Mouse (Mus musculus) forebrain, embryonic 12.5 days (tissue): ENCODE measurements around the gene D930020B18Rik. TPM values are rescaled to one million over a fixed set of nuclear protein-coding genes. Genes with fewer than 3 reads are reported as not detected.

Experiments
- ATAC-seq: fragments of 200-750 bp; cut with Nextera tagmentation; 2 replicates; pipeline ENCODE4 v1.8.0; 2017; ENCODE audit warnings: moderate TSS enrichment; ENCODE audit not compliant: low FRiP score
- H3K27ac ChIP-seq: fragments of 300-500 bp; sonication (generic); 2 replicates; pipeline ENCODE4 v1.5.1; 2016; ENCODE audit warnings: mild to moderate bottlenecking
- H3K27me3 ChIP-seq: fragments of 300-500 bp; sonication (generic); 2 replicates; pipeline ENCODE4 v1.6.1; 2016; ENCODE audit warnings: mild to moderate bottlenecking
- H3K36me3 ChIP-seq: fragments of 300-500 bp; sonication (generic); replicated peaks from 2 replicates; pipeline ENCODE4 v1.6.1; 2016; ENCODE audit warnings: mild to moderate bottlenecking
- H3K4me1 ChIP-seq: fragments of 300-500 bp; sonication (generic); 2 replicates; pipeline ENCODE4 v1.6.1; 2016
- H3K4me2 ChIP-seq: fragments of 300-500 bp; sonication (generic); 2 replicates; pipeline ENCODE4 v1.6.1; 2016; ENCODE audit warnings: mild to moderate bottlenecking, moderate library complexity
- H3K4me3 ChIP-seq: fragments of 300-500 bp; sonication (generic); replicated peaks from 2 replicates; pipeline ENCODE4 v1.5.1; 2016; ENCODE audit warnings: mild to moderate bottlenecking
- H3K9ac ChIP-seq: fragments of 300-500 bp; sonication (generic); 2 replicates; pipeline ENCODE4 v1.6.1; 2016; ENCODE audit warnings: mild to moderate bottlenecking
- H3K9me3 ChIP-seq: fragments of 300-500 bp; sonication (generic); 2 replicates; pipeline ENCODE4 v1.6.1; 2016
- WGBS: fragments of 180-500 bp; shearing (Covaris S2); methylation state at CpG from one replicate; pipeline ENCODE4 v1.1.7; 2016; 5-methylcytosine and 5-hydroxymethylcytosine counted together
- polyA plus RNA-seq: library from polyadenylated mRNA; unstranded; fragments of >200 nt; fragmentation: Nextera tagmentation; extraction: Ambion mirVana; gene quantifications from 2 replicates; pipeline ENCODE4 v1.2.1, GENCODE M21; 2016

Gene D930020B18Rik
- polyA plus RNA-seq, 1 experiment from 2014 or later: 0.63 TPM

DNA sequence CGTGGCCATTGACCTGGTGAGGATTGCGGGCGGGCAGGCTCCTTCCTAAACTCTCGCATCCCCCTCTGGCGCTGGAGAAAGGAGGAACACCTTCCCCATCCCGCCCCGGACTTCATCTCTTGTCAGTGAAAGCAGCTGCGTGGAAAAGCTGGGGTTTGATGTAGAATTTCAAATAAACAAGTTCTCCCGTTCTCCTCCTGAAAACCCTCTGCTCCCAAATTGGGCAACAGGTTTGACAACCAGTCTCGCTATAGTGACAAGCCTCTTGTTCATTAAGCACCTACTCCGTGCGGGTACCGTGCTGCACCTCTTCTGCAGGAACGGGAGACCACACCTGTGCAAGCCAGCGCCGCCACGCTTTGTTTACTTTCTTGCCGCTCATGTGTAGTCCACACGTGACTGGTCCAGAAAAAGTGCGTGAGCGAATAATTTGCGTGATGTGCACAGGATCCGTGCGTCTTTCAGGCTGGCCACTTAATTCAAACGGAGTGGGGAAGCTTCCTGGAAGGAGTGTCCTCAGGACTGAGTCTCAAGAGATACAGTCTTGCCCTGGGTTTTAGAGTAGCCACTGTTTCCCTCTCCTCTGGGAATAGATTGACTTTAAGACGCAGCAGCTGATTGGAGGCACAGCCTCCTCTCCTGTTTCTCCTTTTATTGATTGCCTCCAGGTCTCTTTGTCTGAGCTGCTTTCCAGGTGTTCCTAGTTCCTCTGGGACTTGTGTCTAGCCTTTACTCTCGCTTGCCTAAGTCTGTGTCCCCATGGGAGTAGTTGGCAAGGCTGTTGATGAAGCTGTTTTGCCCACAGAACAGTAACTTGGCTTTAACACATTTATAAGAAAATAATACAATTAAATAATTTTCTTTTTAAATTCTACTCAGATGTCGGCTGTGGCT, 913 bp downstream of the D930020B18Rik start:
- Histone ChIP-seq H3K4me1 (peaks cover 20% of the 10 kb centered on the region), H3K9me3 (no peaks in the 10 kb centered on the region), H3K9ac (peak overlapping the region; percentile 53), H3K4me2 (peak overlapping the region; percentile 96), H3K27ac (no peak overlapping the region), H3K4me3 (peak overlapping the region; percentile 56), H3K36me3 (no peaks in the 10 kb centered on the region), H3K27me3 (peaks cover 47% of the 10 kb centered on the region)
- WGBS: 4% methylated on average over 28 of the region's 28 CpGs
- peak; percentile 39; the same call in 1 of the 2 replicates for ATAC-seq

DNA sequence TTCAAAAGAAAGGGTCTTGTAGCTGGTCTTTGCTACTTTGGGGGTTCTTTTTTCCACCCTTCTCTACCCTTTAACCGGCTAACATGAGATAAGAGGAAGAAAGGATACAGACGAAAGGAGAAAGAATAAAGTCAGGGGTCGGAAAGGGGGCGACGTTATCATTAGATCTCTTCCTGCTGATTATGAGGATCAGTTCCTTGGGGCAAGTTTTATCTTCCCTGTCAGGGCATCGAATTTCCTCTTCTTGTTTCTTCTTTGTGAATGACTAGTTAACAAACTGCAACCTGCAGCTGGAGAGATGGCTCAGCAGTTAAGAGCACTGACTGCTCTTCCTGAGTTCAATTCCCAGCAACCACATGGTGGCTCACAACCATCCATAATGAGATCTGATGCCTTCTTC, 4.9 kb downstream of the D930020B18Rik start:
- H3K9ac ChIP-seq: no peak overlapping the region
- no peak for ATAC-seq
- H3K27me3 ChIP-seq: peaks cover 31% of the 10 kb centered on the region
- H3K9me3 ChIP-seq: no peaks in the 10 kb centered on the region
- WGBS: 79% methylated on average over 6 of the region's 6 CpGs
- no peak overlapping the region for H3K27ac ChIP-seq
- H3K4me2 ChIP-seq: no peak overlapping the region
- no peak overlapping the region for H3K4me3 ChIP-seq
- peaks cover 14% of the 10 kb centered on the region for H3K4me1 ChIP-seq
- no peaks in the 10 kb centered on the region for H3K36me3 ChIP-seq

DNA sequence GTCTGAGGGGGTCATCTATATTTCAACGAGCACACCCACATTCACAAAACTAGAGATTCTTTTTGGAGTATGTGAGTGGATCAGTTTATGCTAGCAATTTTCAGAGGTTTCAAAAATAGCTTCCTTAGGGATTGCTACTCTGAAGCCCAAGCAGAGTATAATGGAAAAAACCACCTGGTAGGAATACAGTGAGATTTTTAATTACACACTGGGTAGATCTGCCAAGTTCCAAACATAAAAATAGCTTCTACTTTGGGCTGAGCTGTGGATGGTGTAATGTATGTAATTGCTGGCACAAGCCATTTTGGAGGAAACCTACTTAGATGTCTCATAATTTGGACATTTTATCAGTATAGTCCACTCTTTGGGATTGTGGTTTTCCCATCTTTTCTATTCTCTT, 11.7 kb downstream of the D930020B18Rik start:
- no peaks in the 10 kb centered on the region for H3K9me3 ChIP-seq
- H3K27ac ChIP-seq: no peak overlapping the region
- 95% methylated on average over 1 of the region's 1 CpGs for WGBS
- H3K27me3 ChIP-seq: no peaks in the 10 kb centered on the region
- ATAC-seq: no peak
- no peak overlapping the region for H3K9ac ChIP-seq
- H3K36me3 ChIP-seq: no peaks in the 10 kb centered on the region
- H3K4me1 ChIP-seq: no peaks in the 10 kb centered on the region
- H3K4me3 ChIP-seq: no peak overlapping the region
- H3K4me2 ChIP-seq: no peak overlapping the region

DNA sequence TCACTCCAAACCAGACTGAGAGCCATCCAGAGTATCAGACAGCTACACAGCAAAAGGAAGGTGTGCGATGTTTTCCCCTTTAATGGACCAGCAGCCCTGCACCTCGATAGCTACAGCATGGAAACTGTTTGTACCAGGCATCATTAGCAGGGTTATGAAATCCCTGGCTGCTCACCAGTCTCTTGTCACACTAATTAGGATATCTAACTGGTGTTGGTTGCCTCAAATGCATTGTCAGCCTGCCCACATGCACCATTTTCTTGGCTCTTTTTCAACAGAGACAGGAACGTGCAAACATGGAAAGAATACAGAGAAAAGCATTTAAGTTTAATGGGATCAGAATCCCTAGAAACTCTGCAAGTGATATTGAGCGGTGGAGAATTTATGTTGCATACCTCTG, 14.5 kb downstream of the D930020B18Rik start:
- H3K27me3 ChIP-seq: no peaks in the 10 kb centered on the region
- ATAC-seq: no peak
- 85% methylated on average over 4 of the region's 4 CpGs for WGBS

DNA sequence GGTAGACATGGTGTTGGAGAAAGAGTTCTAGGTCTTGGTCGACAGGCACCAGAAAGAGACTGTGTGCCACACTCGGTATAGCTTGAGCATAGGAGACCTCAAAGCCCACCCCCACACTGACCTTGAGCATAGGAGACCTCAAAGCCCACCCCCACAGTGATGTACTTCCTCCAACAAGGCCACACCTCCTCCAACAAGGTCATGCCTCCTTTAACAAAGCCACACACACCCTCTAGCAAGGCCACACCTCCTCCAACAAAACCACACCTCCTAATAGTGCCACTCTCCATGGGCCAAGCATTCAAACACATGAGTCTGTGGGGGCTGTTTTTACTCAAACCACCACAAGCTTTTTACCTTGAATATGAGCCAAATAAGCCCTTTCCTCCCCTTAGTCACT, 21.3 kb downstream of the D930020B18Rik start:
- Histone ChIP-seq H3K9me3 (no peaks in the 10 kb centered on the region), H3K36me3 (no peaks in the 10 kb centered on the region), H3K27ac (no peak overlapping the region), H3K4me1 (peaks cover 11% of the 10 kb centered on the region; the same call in 1 of the 2 replicates), H3K4me2 (no peak overlapping the region), H3K27me3 (no peaks in the 10 kb centered on the region), H3K4me3 (no peak overlapping the region), H3K9ac (no peak overlapping the region)
- no peak for ATAC-seq
- 96% methylated on average over 2 of the region's 2 CpGs for WGBS

More for the DNA sequence above, 14.5 kb downstream of the D930020B18Rik start:
- Histone ChIP-seq H3K9me3 (no peaks in the 10 kb centered on the region), H3K4me2 (no peak overlapping the region), H3K4me1 (no peaks in the 10 kb centered on the region), H3K27ac (no peak overlapping the region), H3K9ac (no peak overlapping the region), H3K4me3 (no peak overlapping the region), H3K36me3 (no peaks in the 10 kb centered on the region)

DNA sequence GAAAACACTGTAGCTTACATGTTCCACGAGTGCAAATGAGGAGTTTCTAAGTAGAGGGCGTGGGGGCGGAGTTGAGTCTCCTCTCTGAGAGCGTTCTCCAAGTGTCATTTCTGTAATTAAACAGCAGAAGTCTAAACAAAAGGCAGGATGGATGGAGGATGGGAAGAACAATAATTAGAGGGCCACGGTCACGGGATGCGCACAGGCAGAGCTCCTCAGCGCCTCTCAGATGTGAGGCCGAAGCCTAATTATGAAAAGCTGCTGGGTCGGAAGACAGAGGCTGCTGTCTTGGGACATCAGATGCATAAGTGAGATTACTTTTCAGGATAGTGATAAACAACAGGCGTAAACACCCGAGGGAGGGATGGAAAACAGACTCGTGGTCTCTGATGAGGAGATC, 22.2 kb downstream of the D930020B18Rik start:
- H3K27me3 ChIP-seq: no peaks in the 10 kb centered on the region

DNA sequence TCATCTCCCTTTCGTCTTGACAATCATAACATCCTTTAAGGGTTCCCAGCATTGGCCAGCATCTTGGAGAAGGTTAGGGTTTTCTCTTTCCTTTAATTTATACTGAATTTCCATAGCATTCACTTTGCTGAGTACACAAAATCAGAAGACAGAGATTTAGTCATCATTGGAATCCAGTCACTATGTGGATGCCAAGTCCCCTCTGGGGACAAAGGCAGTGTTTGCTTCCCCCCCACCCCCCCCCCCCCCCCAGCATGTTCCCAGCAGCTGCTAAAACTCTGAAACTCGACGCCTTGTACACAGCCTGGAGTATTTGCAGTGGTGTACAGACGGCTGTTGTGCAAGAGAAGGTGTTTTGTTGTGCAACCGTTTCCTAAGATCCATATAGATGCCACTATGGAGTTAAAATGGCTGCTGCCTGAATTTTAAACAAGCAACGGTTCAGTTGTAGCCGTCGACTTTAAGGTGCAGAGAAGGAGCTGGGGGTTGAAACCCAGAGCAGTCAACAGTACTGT, 24.3 kb downstream of the D930020B18Rik start:
- ATAC-seq: no peak
- Histone ChIP-seq H3K36me3 (no peaks in the 10 kb centered on the region), H3K27ac (no peak overlapping the region), H3K9me3 (no peaks in the 10 kb centered on the region), H3K9ac (no peak overlapping the region), H3K4me3 (no peak overlapping the region), H3K27me3 (no peaks in the 10 kb centered on the region), H3K4me1 (peaks cover 11% of the 10 kb centered on the region; the same call in 1 of the 2 replicates), H3K4me2 (no peak overlapping the region)
- WGBS: 76% methylated on average over 8 of the region's 8 CpGs

More for the DNA sequence above, 22.2 kb downstream of the D930020B18Rik start:
- Histone ChIP-seq H3K36me3 (no peaks in the 10 kb centered on the region), H3K4me3 (no peak overlapping the region), H3K4me1 (peaks cover 11% of the 10 kb centered on the region; the same call in 1 of the 2 replicates), H3K9ac (no peak overlapping the region), H3K27ac (no peak overlapping the region), H3K9me3 (no peaks in the 10 kb centered on the region), H3K4me2 (0 out of 2 replicates have a peak overlapping the region, but pooled peaks have one; percentile 8)
- ATAC-seq: no peak
- WGBS: 42% methylated on average over 13 of the region's 13 CpGs

DNA sequence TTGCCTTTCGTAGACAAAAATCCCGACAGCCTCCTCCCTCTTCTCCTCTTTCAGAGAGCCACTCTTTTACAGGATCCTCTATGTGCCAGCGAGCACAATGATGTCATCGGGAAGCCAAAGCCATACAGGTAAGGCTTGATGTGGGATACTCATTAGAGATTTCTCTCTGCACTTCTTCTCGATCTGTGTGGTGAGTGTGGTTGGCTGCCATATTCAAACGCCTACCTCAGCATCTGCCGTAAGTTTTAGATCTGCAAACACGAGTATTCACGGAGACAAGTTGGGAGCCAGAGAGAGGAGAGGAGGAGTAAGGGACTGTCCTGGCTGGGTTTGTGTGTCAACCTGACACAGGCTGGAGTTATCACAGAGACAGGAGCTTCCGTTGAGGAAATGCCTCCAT, 27.7 kb downstream of the D930020B18Rik start:
- no peak for ATAC-seq
- 90% methylated on average over 10 of the region's 10 CpGs for WGBS
- Histone ChIP-seq H3K36me3 (no peaks in the 10 kb centered on the region), H3K4me2 (no peak overlapping the region), H3K4me1 (peaks cover 2% of the 10 kb centered on the region; the same call in 1 of the 2 replicates), H3K4me3 (no peak overlapping the region), H3K9ac (no peak overlapping the region), H3K27me3 (no peaks in the 10 kb centered on the region), H3K27ac (no peak overlapping the region), H3K9me3 (no peaks in the 10 kb centered on the region)

DNA sequence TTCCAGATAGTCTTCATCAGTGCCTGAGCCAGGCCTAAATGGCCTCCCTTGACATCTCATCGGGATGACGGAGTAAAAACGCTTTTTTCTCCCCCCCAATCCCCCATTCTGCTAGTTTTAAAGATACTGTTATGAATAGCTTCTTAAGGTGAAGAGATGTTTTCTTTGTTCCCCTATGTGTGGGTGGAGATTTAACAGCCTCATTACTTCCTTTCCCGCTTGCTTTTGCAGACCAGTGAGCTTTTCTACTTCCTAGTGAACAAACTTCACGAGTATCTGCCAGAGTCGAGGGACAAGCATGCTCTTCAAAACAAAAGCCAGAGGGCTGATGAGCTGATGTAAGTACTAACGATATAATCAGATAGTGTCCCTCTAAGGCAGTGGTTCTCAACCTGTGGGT, 35.6 kb downstream of the D930020B18Rik start:
- Histone ChIP-seq H3K4me1 (no peaks in the 10 kb centered on the region), H3K27me3 (no peaks in the 10 kb centered on the region), H3K4me3 (no peak overlapping the region), H3K9me3 (no peaks in the 10 kb centered on the region), H3K36me3 (no peaks in the 10 kb centered on the region), H3K9ac (no peak overlapping the region), H3K4me2 (no peak overlapping the region), H3K27ac (no peak overlapping the region)
- WGBS: 64% methylated on average over 7 of the region's 7 CpGs
- no peak for ATAC-seq

DNA sequence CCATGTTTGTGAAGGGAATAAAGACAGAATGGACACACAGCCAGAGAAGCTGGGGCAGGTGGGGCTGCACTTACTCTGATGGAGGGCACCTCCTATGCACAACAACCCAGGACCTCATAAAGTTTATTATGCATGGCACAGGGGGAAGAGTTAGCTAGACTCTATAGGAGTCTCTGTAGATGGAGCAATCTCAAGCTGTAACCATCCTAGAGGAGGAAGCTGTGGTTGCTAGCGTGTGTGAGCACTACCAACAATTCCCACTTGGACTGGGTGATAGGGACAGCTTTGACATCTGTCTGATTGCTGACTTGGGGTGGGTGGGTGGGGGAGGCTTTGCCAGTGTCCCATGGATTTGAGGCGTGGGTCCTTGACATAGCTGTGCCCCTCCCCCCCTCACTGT, 39.5 kb downstream of the D930020B18Rik start:
- Histone ChIP-seq H3K9ac (no peak overlapping the region), H3K27ac (no peak overlapping the region), H3K4me2 (no peak overlapping the region), H3K9me3 (no peaks in the 10 kb centered on the region), H3K36me3 (no peaks in the 10 kb centered on the region), H3K4me3 (no peak overlapping the region), H3K4me1 (no peaks in the 10 kb centered on the region), H3K27me3 (no peaks in the 10 kb centered on the region)
- 89% methylated on average over 2 of the region's 2 CpGs for WGBS
- ATAC-seq: no peak

DNA sequence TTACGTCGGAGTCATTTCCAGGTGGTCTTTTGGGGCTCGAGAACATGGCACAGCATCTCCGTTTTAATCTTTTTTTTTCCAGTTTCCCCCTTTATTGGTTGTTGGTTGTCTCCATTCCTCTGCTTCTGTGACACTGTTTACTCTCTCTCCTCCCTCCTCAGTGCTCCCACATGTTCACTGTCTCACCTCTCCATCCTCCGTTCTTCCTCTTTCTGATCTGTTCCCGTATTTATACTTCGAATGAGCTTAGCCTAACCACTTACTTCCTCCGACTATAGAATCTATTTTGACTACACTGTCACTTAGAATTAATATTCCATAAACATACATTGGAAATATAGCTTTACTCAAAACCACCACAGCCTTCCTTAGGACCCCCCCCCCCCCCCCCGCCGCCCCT, 41.2 kb downstream of the D930020B18Rik start:
- Histone ChIP-seq H3K36me3 (no peaks in the 10 kb centered on the region), H3K4me3 (no peak overlapping the region), H3K27ac (no peak overlapping the region), H3K4me1 (no peaks in the 10 kb centered on the region), H3K4me2 (no peak overlapping the region), H3K9me3 (no peaks in the 10 kb centered on the region), H3K9ac (no peak overlapping the region), H3K27me3 (no peaks in the 10 kb centered on the region)
- ATAC-seq: no peak
- 94% methylated on average over 10 of the region's 10 CpGs for WGBS

DNA sequence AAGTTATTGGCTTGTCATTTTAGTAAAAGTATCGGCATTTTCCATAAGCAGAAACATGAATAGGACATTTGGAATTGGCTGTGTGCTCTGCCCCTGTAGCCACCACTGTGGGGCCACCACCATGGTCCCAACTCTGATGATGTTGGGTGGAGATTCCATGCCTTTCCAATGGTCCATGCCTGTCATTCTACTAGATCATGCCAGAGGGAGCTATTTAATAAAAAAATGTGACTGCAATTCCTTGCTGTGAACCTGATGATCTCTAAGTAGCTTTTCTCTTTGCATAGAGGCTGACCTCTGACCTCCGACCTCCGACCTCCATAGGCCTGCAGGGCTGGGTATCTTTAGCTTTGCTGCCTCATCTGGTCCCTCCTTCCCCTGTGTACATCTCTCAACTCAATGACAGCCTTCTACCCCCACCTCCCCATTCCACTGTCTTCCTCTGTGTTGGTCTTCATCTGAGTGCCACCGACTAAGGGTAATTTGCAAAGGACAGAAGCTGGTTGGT, 44.8 kb downstream of the D930020B18Rik start:
- H3K27me3 ChIP-seq: no peaks in the 10 kb centered on the region
- no peak overlapping the region for H3K4me2 ChIP-seq
- no peak overlapping the region for H3K27ac ChIP-seq
- no peaks in the 10 kb centered on the region for H3K9me3 ChIP-seq
- 0 out of 2 replicates have a peak, but pooled peaks cover 3% of the 10 kb centered on the region for H3K4me1 ChIP-seq
- H3K36me3 ChIP-seq: no peaks in the 10 kb centered on the region
- no peak overlapping the region for H3K4me3 ChIP-seq
- no peak for ATAC-seq
- 89% methylated on average over 4 of the region's 4 CpGs for WGBS
- no peak overlapping the region for H3K9ac ChIP-seq
